8 mouse cellular contexts compared by ENCODE assay signal in the genomic region with DNA sequence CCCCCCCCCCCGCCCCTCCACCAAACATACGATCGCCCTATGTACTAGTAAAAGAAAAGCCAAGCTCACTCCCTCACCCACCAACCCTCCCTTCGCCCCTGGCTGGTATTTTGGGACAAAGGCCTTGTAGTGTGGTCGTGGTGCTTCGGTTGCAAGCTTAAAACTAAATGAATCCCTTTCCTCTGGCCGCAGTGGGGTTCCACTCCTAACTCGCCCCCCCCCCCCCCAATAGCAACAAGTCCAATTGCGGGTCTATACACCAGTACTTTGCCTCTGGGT. TPM values are rescaled to one million over a fixed set of nuclear protein-coding genes. Genes with fewer than 3 reads are reported as not detected.
DNase-seq lines count a peak whose midpoint lies in the region; ATAC-seq and TF ChIP-seq lines count a peak whose summit lies in the region.

No protein-coding gene starts in this region.

- no peak for TF ChIP-seq POLR2A in CH12.LX (IDR thresholded peaks at IDR 0.05; ENCODE audit: low read depth, low read length)

- no peaks in the 10 kb centered on the region for H3K27me3 ChIP-seq in heart, embryonic 11.5 days (ENCODE audit: control insufficient read depth, insufficient read depth, low read length)
- peaks cover 1% of the 10 kb centered on the region for H3K27me3 ChIP-seq in CH12.LX (replicated peaks)
- no peaks in the 10 kb centered on the region for H3K27me3 ChIP-seq in forebrain, embryonic 13.5 days
- H3K27me3 ChIP-seq in liver, embryonic 15.5 days = no peaks in the 10 kb centered on the region

- H3K9me3 ChIP-seq in heart, embryonic 11.5 days (replicated peaks; ENCODE audit: control insufficient read depth, low read length) = no peaks in the 10 kb centered on the region
- no peaks in the 10 kb centered on the region for H3K9me3 ChIP-seq in CH12.LX (replicated peaks; ENCODE audit: low read length)
- no peaks in the 10 kb centered on the region for H3K9me3 ChIP-seq in forebrain, embryonic 13.5 days (replicated peaks)
- no peaks in the 10 kb centered on the region for H3K9me3 ChIP-seq in liver, embryonic 15.5 days (replicated peaks)

- H3K4me3 ChIP-seq in heart, embryonic 11.5 days (ENCODE audit: low read depth, low read length) = peak overlapping the region; percentile 93
- no peak overlapping the region for H3K4me3 ChIP-seq in CH12.LX (replicated peaks in 1 of 3; ENCODE audit: low read depth in 2 of 3, low read length in 2 of 3, poor library complexity in 1 of 3)
- H3K4me3 ChIP-seq in forebrain, embryonic 13.5 days = peak overlapping the region; percentile 73
- peak overlapping the region; percentile 90 for H3K4me3 ChIP-seq in liver, embryonic 15.5 days (replicated peaks)

- H3K79me2 ChIP-seq in CH12.LX (replicated peaks; ENCODE audit: control insufficient read depth, extremely low read depth, insufficient read depth, poor library complexity, severe bottlenecking) = peaks cover 10% of the 10 kb centered on the region; the same call in 1 of the 2 replicates

- in situ Hi-C loops in CH12.LX (cut with MboI; ENCODE audit: low pct_ligation_motif_present, low pct_unique_long_range_greater_than_20kb, low sequenced_read_pairs) = no loop called here

- H3K27ac ChIP-seq in heart, embryonic 11.5 days (ENCODE audit: low read depth, low read length) = peak overlapping the region; percentile 97
- H3K27ac ChIP-seq in CH12.LX (ENCODE audit: insufficient read depth, low read depth) = no peak overlapping the region
- H3K27ac ChIP-seq in forebrain, embryonic 13.5 days = peak overlapping the region; percentile 90
- peak overlapping the region; percentile 96 for H3K27ac ChIP-seq in liver, embryonic 15.5 days (replicated peaks)

- dilution Hi-C loops in CH12.LX (cut with MboI; ENCODE audit: extremely low pct_ligation_motif_present, extremely low pct_unique_long_range_greater_than_20kb, low sequenced_read_pairs) = no loop called here

- H3K9ac ChIP-seq in heart, embryonic 11.5 days (ENCODE audit: low read depth, low read length) = peak overlapping the region; percentile 97
- H3K9ac ChIP-seq in CH12.LX (ENCODE audit: insufficient read depth, low read depth) = no peak overlapping the region
- H3K9ac ChIP-seq in forebrain, embryonic 13.5 days = peak overlapping the region; percentile 78
- peak overlapping the region; percentile 95 for H3K9ac ChIP-seq in liver, embryonic 15.5 days

- H3K4me1 ChIP-seq in heart, embryonic 11.5 days (ENCODE audit: control insufficient read depth, insufficient read depth, low read length) = peaks cover 40% of the 10 kb centered on the region
- peaks cover 11 to 37% of the 10 kb centered on the region in 2 experiments for H3K4me1 ChIP-seq in CH12.LX (ENCODE audit: control insufficient read depth in 1 of 2, insufficient read depth in 2 of 2)
- H3K4me1 ChIP-seq in forebrain, embryonic 13.5 days = peaks cover 46% of the 10 kb centered on the region
- peaks cover 81% of the 10 kb centered on the region for H3K4me1 ChIP-seq in liver, embryonic 15.5 days (replicated peaks)

- H3K4me2 ChIP-seq in heart, embryonic 11.5 days = peak overlapping the region; percentile 96
- peak overlapping the region; percentile 82 for H3K4me2 ChIP-seq in CH12.LX (ENCODE audit: insufficient read depth, low read depth, poor library complexity, severe bottlenecking)
- H3K4me2 ChIP-seq in forebrain, embryonic 13.5 days = peak overlapping the region; percentile 97
- peak overlapping the region; percentile 83 for H3K4me2 ChIP-seq in liver, embryonic 15.5 days

- TF ChIP-seq EP300 in CH12.LX (IDR thresholded peaks at IDR 0.05; ENCODE audit: low read length) = no peak

- H3K36me3 ChIP-seq in heart, embryonic 11.5 days (ENCODE audit: control insufficient read depth, insufficient read depth, low read length) = peaks cover 11% of the 10 kb centered on the region
- H3K36me3 ChIP-seq in CH12.LX (replicated peaks in 1 of 2; ENCODE audit: control insufficient read depth in 1 of 2, insufficient read depth in 1 of 2, low read length in 1 of 2) = peaks cover 21 to 42% of the 10 kb centered on the region in 2 experiments
- peaks cover 18% of the 10 kb centered on the region for H3K36me3 ChIP-seq in forebrain, embryonic 13.5 days (ENCODE audit: poor library complexity, severe bottlenecking)
- peaks cover 52% of the 10 kb centered on the region for H3K36me3 ChIP-seq in liver, embryonic 15.5 days (replicated peaks)

- DNase-seq in heart, postnatal 14 days = no peak
- DNase-seq in CH12.LX (ENCODE audit: extremely low read depth) = no peak
- no peak for DNase-seq in right cerebral cortex, adult 2 months (ENCODE audit: low spot score in 2 of 2)
- no peak for DNase-seq in layer of hippocampus, postnatal 10 days (ENCODE audit: low spot score in 2 of 2)
- no peak for DNase-seq in frontal cortex, postnatal 36 days (ENCODE audit: low spot score in 2 of 2)

- WGBS in heart, embryonic 11.5 days (ENCODE audit: insufficient replicate concordance) = 0% methylated on average over 8 of the region's 9 CpGs
- 0% methylated on average over 8 of the region's 9 CpGs for WGBS in forebrain, embryonic 13.5 days
- 2% methylated on average over 9 of the region's 9 CpGs for WGBS in liver, embryonic 15.5 days (ENCODE audit: insufficient replicate concordance)

- TF ChIP-seq RAD21 in CH12.LX (IDR thresholded peaks at IDR 0.05; ENCODE audit: low read depth, low read length) = no peak

- no peak for TF ChIP-seq CTCF in CH12.LX (conservative IDR thresholded peaks at IDR 0.05 in 1 of 2, IDR thresholded peaks at IDR 0.05 in 1 of 2; ENCODE audit: low read depth in 2 of 2, low read length in 2 of 2)

- ATAC-seq in heart, embryonic 11.5 days (replicated peaks; ENCODE audit: insufficient number of reproducible peaks, low FRiP score, low TSS enrichment) = no peak
- no peak for ATAC-seq in forebrain, embryonic 13.5 days
- no peak for ATAC-seq in liver, embryonic 15.5 days (ENCODE audit: insufficient read depth)

- intact Hi-C loops in heart, postnatal 14 days (cut with DNase I) = loop anchor here (1.0 to 2.0 kb wide), 3 partner anchors 14 to 84 kb away; no protein-coding TSS in a partner anchor

TF ChIP-seq in CH12.LX, 34 proteins besides CTCF, POLR2A, EP300 and RAD21:
- no peak for TF ChIP-seq JUN (IDR thresholded peaks at IDR 0.05; ENCODE audit: insufficient read depth, low read depth, low read length)
- TF ChIP-seq ZMIZ1 (IDR thresholded peaks at IDR 0.05; ENCODE audit: low read depth, low read length) = no peak
- TF ChIP-seq HCFC1 (IDR thresholded peaks at IDR 0.05; ENCODE audit: low read depth, low read length) = no peak
- no peak for TF ChIP-seq NRF1 (IDR thresholded peaks at IDR 0.05; ENCODE audit: low read depth, low read length)
- TF ChIP-seq ZC3H11A (IDR thresholded peaks at IDR 0.05; ENCODE audit: low read depth, low read length) = no peak
- TF ChIP-seq TBP (conservative IDR thresholded peaks at IDR 0.05; ENCODE audit: low read depth, low read length) = no peak
- TF ChIP-seq ETS1 (conservative IDR thresholded peaks at IDR 0.05; ENCODE audit: low read depth, low read length) = no peak
- TF ChIP-seq RCOR1 (conservative IDR thresholded peaks at IDR 0.05; ENCODE audit: low read depth, low read length) = no peak
- TF ChIP-seq KAT2A (IDR thresholded peaks at IDR 0.05; ENCODE audit: insufficient replicate concordance, low read length) = no peak
- no peak for TF ChIP-seq ZNF384 (IDR thresholded peaks at IDR 0.05; ENCODE audit: low read depth, low read length)
- no peak for TF ChIP-seq TCF12 (IDR thresholded peaks at IDR 0.05; ENCODE audit: low read depth, low read length)

RNA-seq across cellular contexts. Expression of gene Bysl, which starts 16.4 kb away (rescaled TPM):
- 26.8 TPM in 2 replicates for polyA plus RNA-seq in heart, embryonic 11.5 days (2014; fragmentation: Nextera tagmentation; extraction: Ambion mirVana)
- 10 to 100 TPM; 14.0 to 15.8 TPM for total RNA-seq in heart, postnatal 14 days (2021)
- total RNA-seq in CH12.LX (2012; rRNA removed) (28.0 and 40.1 TPM in 2 replicates), CH12.LX (2014; rRNA removed) (24.0 and 24.4 TPM in 2 replicates)
- 57.4 and 60.5 TPM in 2 replicates for polyA plus RNA-seq in CH12.LX (2012; ENCODE audit: insufficient read length, low read depth)
- 29.7 and 33.2 TPM in 2 replicates for polyA plus RNA-seq in forebrain, embryonic 13.5 days (2015; fragmentation: Nextera tagmentation; extraction: Ambion mirVana)
- polyA plus RNA-seq in liver, embryonic 15.5 days (2015; fragmentation: Nextera tagmentation; extraction: Ambion mirVana) = 16.5 and 18.0 TPM in 2 replicates
- total RNA-seq in layer of hippocampus, postnatal 10 days (2021) = 10 to 100 TPM; 24.5 to 24.9 TPM

RNA-seq across cellular contexts. Expression of gene Med20, which starts 16.5 kb away (rescaled TPM):
- 30.3 and 36.4 TPM in 2 replicates for polyA plus RNA-seq in heart, embryonic 11.5 days (2014; fragmentation: Nextera tagmentation; extraction: Ambion mirVana)
- 10 to 100 TPM; 18.7 to 20.8 TPM for total RNA-seq in heart, postnatal 14 days (2021)
- total RNA-seq in CH12.LX (2012; rRNA removed) (30.5 and 31.0 TPM in 2 replicates), CH12.LX (2014; rRNA removed) (42.5 and 43.5 TPM in 2 replicates)
- 31.1 and 31.2 TPM in 2 replicates for polyA plus RNA-seq in CH12.LX (2012; ENCODE audit: insufficient read length, low read depth)
- polyA plus RNA-seq in forebrain, embryonic 13.5 days (2015; fragmentation: Nextera tagmentation; extraction: Ambion mirVana) = 42.6 and 45.2 TPM in 2 replicates
- polyA plus RNA-seq in liver, embryonic 15.5 days (2015; fragmentation: Nextera tagmentation; extraction: Ambion mirVana) = 21.6 and 26.0 TPM in 2 replicates
- total RNA-seq in layer of hippocampus, postnatal 10 days (2021) = 10 to 100 TPM; 23.9 to 24.8 TPM

RNA-seq across cellular contexts. Expression of gene Gm20517, which starts 16.5 kb away (rescaled TPM):
- 1.6 and 1.8 TPM in 2 replicates for polyA plus RNA-seq in heart, embryonic 11.5 days (2014; fragmentation: Nextera tagmentation; extraction: Ambion mirVana)
- 1 to 10 TPM; 1.9 to 2.5 TPM for total RNA-seq in heart, postnatal 14 days (2021)
- total RNA-seq in CH12.LX (2012; rRNA removed) = 1.7 and 1.8 TPM in 2 replicates
- total RNA-seq in CH12.LX (2014; rRNA removed) = 1.8 and 2.5 TPM in 2 replicates
- 1.1 and 2.6 TPM in 2 replicates for polyA plus RNA-seq in CH12.LX (2012; ENCODE audit: insufficient read length, low read depth)
- 1.7 and 3.0 TPM in 2 replicates for polyA plus RNA-seq in forebrain, embryonic 13.5 days (2015; fragmentation: Nextera tagmentation; extraction: Ambion mirVana)
- polyA plus RNA-seq in liver, embryonic 15.5 days (2015; fragmentation: Nextera tagmentation; extraction: Ambion mirVana) = 2.1 and 2.4 TPM in 2 replicates
- 10 to 100 TPM in 1 of 2 experiments, 1 to 10 TPM in 1; 6.6 to 10.1 TPM for total RNA-seq in layer of hippocampus, postnatal 10 days (2021)

RNA-seq across cellular contexts. Expression of gene Usp49, which starts 35.6 kb away (rescaled TPM):
- polyA plus RNA-seq in heart, embryonic 11.5 days (2014; fragmentation: Nextera tagmentation; extraction: Ambion mirVana) = 2.7 and 3.7 TPM in 2 replicates
- total RNA-seq in heart, postnatal 14 days (2021) = 1 to 10 TPM; 4.4 to 4.5 TPM
- 2.6 and 3.4 TPM in 2 replicates for total RNA-seq in CH12.LX (2012; rRNA removed)
- total RNA-seq in CH12.LX (2014; rRNA removed) = 2.6 and 2.7 TPM in 2 replicates
- polyA plus RNA-seq in CH12.LX (2012; ENCODE audit: insufficient read length, low read depth) = 3.7 and 4.3 TPM in 2 replicates
- 10.2 and 11.2 TPM in 2 replicates for polyA plus RNA-seq in forebrain, embryonic 13.5 days (2015; fragmentation: Nextera tagmentation; extraction: Ambion mirVana)
- polyA plus RNA-seq in liver, embryonic 15.5 days (2015; fragmentation: Nextera tagmentation; extraction: Ambion mirVana) = 2.8 and 3.7 TPM in 2 replicates
- total RNA-seq in layer of hippocampus, postnatal 10 days (2021) = 10 to 100 TPM; 11.3 to 13.2 TPM

Comparison
In these comparisons a context has a peak if more than half of its experiments do, and no peak if none do; other contexts are left out.
1. H3K4me3 ChIP-seq: peak in heart, embryonic 11.5 days (single experiment), forebrain, embryonic 13.5 days (single experiment) and liver, embryonic 15.5 days (single experiment); none in CH12.LX (0 of 3).
2. Peak in every context shown above with its lines, with median percentiles within 50 percentile points of each other: H3K4me2 ChIP-seq.